Mouse (Mus musculus): Measurements from ENCODE around the gene Cidec.

Gene Cidec

GRCm38 (mm10) chr6:113406683-113407082, 28.9 kb downstream of the Cidec start:
- DNase-seq (ENCODE audit: low spot score in 2 of 2): no peak

- DNase-seq (ENCODE audit: low spot score in 2 of 2): no peak
Observed at GRCm38 (mm10) chr6:113405483-113405882, 30.1 kb downstream of the Cidec start.

GRCm38 (mm10) chr6:113404649-113405448, 30.7 kb downstream of the Cidec start:
- DNase-seq (ENCODE audit: low spot score in 2 of 2): no peak

- DNase-seq (ENCODE audit: low spot score in 2 of 2): no peak
Observed at GRCm38 (mm10) chr6:113402094-113402493, 33.5 kb downstream of the Cidec start.

- no peak for DNase-seq (ENCODE audit: low spot score in 2 of 2)
Observed at GRCm38 (mm10) chr6:113396270-113397030, 39.1 kb downstream of the Cidec start.

GRCm38 (mm10) chr6:113395501-113395900, 40.1 kb downstream of the Cidec start:
- no peak for DNase-seq (ENCODE audit: low spot score in 2 of 2)

- DNase-seq (ENCODE audit: low spot score in 2 of 2): no peak
Observed at GRCm38 (mm10) chr6:113394811-113395210, 40.7 kb downstream of the Cidec start.

GRCm38 (mm10) chr6:113393951-113394350, 41.6 kb downstream of the Cidec start:
- DNase-seq (ENCODE audit: low spot score in 2 of 2): no peak

GRCm38 (mm10) chr6:113392387-113393071, 43.0 kb downstream of the Cidec start:
- DNase-seq (ENCODE audit: low spot score in 2 of 2): peak in 1 of 2 experiments; percentile 54

GRCm38 (mm10) chr6:113392015-113392386, 43.6 kb downstream of the Cidec start:
- no peak for DNase-seq (ENCODE audit: low spot score in 2 of 2)

GRCm38 (mm10) chr6:113390715-113391114, 44.8 kb downstream of the Cidec start:
- DNase-seq (ENCODE audit: low spot score in 2 of 2): no peak

GRCm38 (mm10) chr6:113388960-113389359, 46.6 kb downstream of the Cidec start, which contains the start of gene Ttll3:
TSS of gene Ttll3 (plus strand) at chr6:113389260.
- DNase-seq (ENCODE audit: low spot score in 2 of 2): no peak

GRCm38 (mm10) chr6:113386025-113386424, 49.5 kb downstream of the Cidec start:
- no peak for DNase-seq (ENCODE audit: low spot score in 2 of 2)

- DNase-seq (ENCODE audit: low spot score in 2 of 2): no peak
Observed at GRCm38 (mm10) chr6:113385160-113385714, 50.3 kb downstream of the Cidec start.

- DNase-seq (ENCODE audit: low spot score in 2 of 2): no peak
Observed at GRCm38 (mm10) chr6:113384351-113384927, 51.1 kb downstream of the Cidec start.

GRCm38 (mm10) chr6:113380480-113380879, 55.1 kb downstream of the Cidec start:
- DNase-seq (ENCODE audit: low spot score in 2 of 2): no peak

- no peak for DNase-seq (ENCODE audit: low spot score in 2 of 2)
Observed at GRCm38 (mm10) chr6:113379246-113379645, 56.3 kb downstream of the Cidec start.

GRCm38 (mm10) chr6:113377496-113378385, 57.8 kb downstream of the Cidec start, which contains the start of the genes Tada3 and Arpc4:
TSS of gene Tada3 (minus strand) at chr6:113377883.
TSS of gene Arpc4 (plus strand) at chr6:113378115.
- peak; percentile 85 to 88 for DNase-seq (ENCODE audit: low spot score in 2 of 2)

GRCm38 (mm10) chr6:113377172-113377495, 58.4 kb downstream of the Cidec start:
- DNase-seq (ENCODE audit: low spot score in 2 of 2): no peak
